31 mouse cellular contexts compared by ENCODE assay signal in the genomic region with DNA sequence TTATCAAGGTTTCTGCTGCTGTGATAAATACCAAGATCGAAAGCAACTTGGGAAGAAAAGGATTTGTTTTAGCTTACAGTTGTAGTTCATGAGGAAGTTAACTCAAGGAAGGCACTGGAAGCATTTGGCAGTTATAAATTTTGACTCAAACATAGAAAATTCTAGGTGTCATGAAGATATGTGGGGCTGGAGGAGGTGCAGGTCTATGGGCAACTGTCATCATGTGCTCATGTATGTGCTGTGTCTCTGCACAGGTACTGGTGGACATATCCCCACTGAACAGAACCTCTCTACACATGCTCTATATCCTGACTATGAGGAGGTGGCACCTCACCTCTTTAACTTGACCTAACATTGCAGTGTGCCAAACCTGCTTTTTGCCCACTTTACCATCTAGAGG. TPM values are rescaled to one million over a fixed set of nuclear protein-coding genes. Genes with fewer than 3 reads are reported as not detected.
DNase-seq lines count a peak whose midpoint lies in the region; ATAC-seq and TF ChIP-seq lines count a peak whose summit lies in the region.
"Had no signal": no experiment of that assay in that cellular context is flagged by ENCODE, and none has a peak within 500 bp of the region (broad histone marks: within the 10 kb centered on the region; RNA-seq: fewer than 3 reads in every experiment).

No protein-coding gene starts in this region.

- no peaks in the 10 kb centered on the region for H3K4me1 ChIP-seq in heart, embryonic 12.5 days (replicated peaks)
- H3K4me1 ChIP-seq: embryonic facial prominence, embryonic 10.5 days; embryonic facial prominence, embryonic 13.5 days; forebrain, embryonic 12.5 days; forebrain, embryonic 15.5 days; heart, embryonic 10.5 days; hindbrain, embryonic 12.5 days; hindbrain, embryonic 15.5 days; intestine, embryonic 15.5 days had no signal

- intact Hi-C loops in left cerebral cortex, adult 2 months (cut with DNase I): no loop called here

- peak overlapping the region; percentile 30 for H3K27ac ChIP-seq in left cerebral cortex, adult 2 months
- no peak overlapping the region for H3K27ac ChIP-seq in heart, embryonic 12.5 days (ENCODE audit: poor library complexity, severe bottlenecking)
- H3K27ac ChIP-seq: embryonic facial prominence, embryonic 10.5 days; embryonic facial prominence, embryonic 13.5 days; forebrain, embryonic 12.5 days; forebrain, embryonic 15.5 days; heart, adult 2 months; heart, embryonic 10.5 days; hindbrain, embryonic 12.5 days; hindbrain, embryonic 15.5 days; intestine, embryonic 15.5 days had no signal

- H3K9ac ChIP-seq in heart, embryonic 12.5 days: no peak overlapping the region
- H3K9ac ChIP-seq: embryonic facial prominence, embryonic 13.5 days; forebrain, embryonic 12.5 days; forebrain, embryonic 15.5 days; hindbrain, embryonic 12.5 days; hindbrain, embryonic 15.5 days; intestine, embryonic 15.5 days had no signal

- no peak overlapping the region for H3K4me3 ChIP-seq in left cerebral cortex, adult 2 months
- H3K4me3 ChIP-seq in heart, embryonic 12.5 days: no peak overlapping the region
- H3K4me3 ChIP-seq: embryonic facial prominence, embryonic 10.5 days; embryonic facial prominence, embryonic 13.5 days; erythroblast, embryonic 14.5 days; forebrain, embryonic 12.5 days; forebrain, embryonic 15.5 days; heart, adult 2 months; heart, embryonic 10.5 days; hindbrain, embryonic 12.5 days; hindbrain, embryonic 15.5 days; intestine, embryonic 15.5 days had no signal

- no peak for DNase-seq in left cerebral cortex, adult 2 months (ENCODE audit: extremely low spot score in 1 of 2, low spot score in 2 of 2)
- no peak for DNase-seq in left cerebral cortex, adult 18-20 months (ENCODE audit: low spot score in 2 of 2)
- DNase-seq in induced T-regulatory cell, adult 2 months (ENCODE audit: low read depth): peak; percentile 77
- no peak for DNase-seq in cerebellum, adult 18-20 months
- DNase-seq: adrenal gland, adult 8-10 months; adrenal gland, postnatal 25 days; cerebellum, adult 2 months; cerebellum, postnatal 10 days; cerebellum, postnatal 36 days; embryo, embryonic 11 days; gastrocnemius, postnatal 25 days; heart, adult 2 months had no signal

- no peak overlapping the region for H3K4me2 ChIP-seq in heart, embryonic 12.5 days
- H3K4me2 ChIP-seq: embryonic facial prominence, embryonic 13.5 days; forebrain, embryonic 12.5 days; forebrain, embryonic 15.5 days; hindbrain, embryonic 12.5 days; hindbrain, embryonic 15.5 days; intestine, embryonic 15.5 days had no signal

- peak; percentile 16 for ATAC-seq in activated CD4-positive, CD25-positive, alpha-beta regulatory T cell, adult 4 months
- ATAC-seq in heart, embryonic 12.5 days (ENCODE audit: insufficient number of reproducible peaks, low FRiP score): no peak
- ATAC-seq: forebrain, embryonic 15.5 days; intestine, embryonic 15.5 days had no signal

- WGBS in heart, embryonic 12.5 days: 78% methylated on average over 1 of the region's 1 CpGs

- no peaks in the 10 kb centered on the region for H3K36me3 ChIP-seq in heart, embryonic 12.5 days
- H3K36me3 ChIP-seq: embryonic facial prominence, embryonic 10.5 days; embryonic facial prominence, embryonic 13.5 days; forebrain, embryonic 12.5 days; forebrain, embryonic 15.5 days; heart, embryonic 10.5 days; hindbrain, embryonic 12.5 days; hindbrain, embryonic 15.5 days; intestine, embryonic 15.5 days had no signal

- H3K9me3 ChIP-seq in heart, embryonic 12.5 days (replicated peaks): no peaks in the 10 kb centered on the region
- H3K9me3 ChIP-seq: embryonic facial prominence, embryonic 10.5 days; embryonic facial prominence, embryonic 13.5 days; forebrain, embryonic 12.5 days; forebrain, embryonic 15.5 days; heart, embryonic 10.5 days; hindbrain, embryonic 12.5 days; hindbrain, embryonic 15.5 days; intestine, embryonic 15.5 days had no signal

- no peak for TF ChIP-seq CTCF in left cerebral cortex, adult 2 months (IDR thresholded peaks at IDR 0.05)

- no peaks in the 10 kb centered on the region for H3K27me3 ChIP-seq in heart, embryonic 12.5 days (replicated peaks)
- H3K27me3 ChIP-seq: embryonic facial prominence, embryonic 13.5 days; forebrain, embryonic 12.5 days; forebrain, embryonic 15.5 days; hindbrain, embryonic 12.5 days; hindbrain, embryonic 15.5 days; intestine, embryonic 15.5 days had no signal

RNA-seq across cellular contexts. Expression of gene Gm8369, which starts 0.9 kb away (rescaled TPM):
- total RNA-seq in left cerebral cortex, adult 2 months (2021): 1 to 10 TPM; 1.3 to 1.5 TPM
- under 1 TPM; 0.49 to 0.84 TPM for total RNA-seq in left cerebral cortex, adult 18-20 months (2021)
- polyA plus RNA-seq in activated CD4-positive, CD25-positive, alpha-beta regulatory T cell, adult 4 months (2017; shearing (Covaris generic)): 100 to 1,000 TPM; 497 to 564 TPM
- polyA plus RNA-seq in heart, embryonic 12.5 days (2016; fragmentation: Nextera tagmentation; extraction: Ambion mirVana): not detected in 2 replicates
- total RNA-seq: gastrocnemius, adult 8-10 months; gastrocnemius, postnatal 25 days; heart, postnatal 25 days; MEL had no signal
- polyA plus RNA-seq: C2C12; cerebellum, adult 2 months; embryonic facial prominence, embryonic 10.5 days; embryonic facial prominence, embryonic 13.5 days; erythroblast, embryonic 14.5 days; forebrain, embryonic 12.5 days; forebrain, embryonic 15.5 days; heart, embryonic 10.5 days; heart, embryonic 14.5 days; heart, postnatal 0 days; hindbrain, embryonic 12.5 days; hindbrain, embryonic 15.5 days had no signal

RNA-seq across cellular contexts. Expression of gene Ms4a6c, which starts 17.4 kb away (rescaled TPM):
- total RNA-seq in left cerebral cortex, adult 2 months (2021): 1 to 10 TPM; 1.4 to 2.3 TPM
- 1 to 10 TPM in 1 of 2 experiments, under 1 TPM in 1; 0.96 to 1.9 TPM for total RNA-seq in left cerebral cortex, adult 18-20 months (2021)
- polyA plus RNA-seq in activated CD4-positive, CD25-positive, alpha-beta regulatory T cell, adult 4 months (2017; shearing (Covaris generic)): 10 to 100 TPM; 12.5 to 13.3 TPM
- 1.5 and 1.9 TPM in 2 replicates for polyA plus RNA-seq in heart, embryonic 12.5 days (2016; fragmentation: Nextera tagmentation; extraction: Ambion mirVana)
- total RNA-seq: MEL had no signal
- polyA plus RNA-seq: C2C12; erythroblast, embryonic 14.5 days had no signal

RNA-seq across cellular contexts. Expression of gene Ms4a6b, which starts 29.7 kb away (rescaled TPM):
- 1 to 10 TPM; 1.7 to 2.9 TPM for total RNA-seq in left cerebral cortex, adult 2 months (2021)
- total RNA-seq in left cerebral cortex, adult 18-20 months (2021): 1 to 10 TPM; 1.4 to 3.1 TPM
- 1,000 to 10,000 TPM; 1,243 to 1,295 TPM for polyA plus RNA-seq in activated CD4-positive, CD25-positive, alpha-beta regulatory T cell, adult 4 months (2017; shearing (Covaris generic))
- polyA plus RNA-seq in heart, embryonic 12.5 days (2016; fragmentation: Nextera tagmentation; extraction: Ambion mirVana): 1.4 and 1.5 TPM in 2 replicates
- total RNA-seq: MEL had no signal
- polyA plus RNA-seq: C2C12; erythroblast, embryonic 14.5 days had no signal

RNA-seq across cellular contexts. Expression of gene Ms4a4b, which starts 43.2 kb away (rescaled TPM):
- total RNA-seq in left cerebral cortex, adult 2 months (2021): under 1 TPM in 1 of 2 experiments, not detected in 1; 0.20 TPM
- total RNA-seq in left cerebral cortex, adult 18-20 months (2021): not detected
- polyA plus RNA-seq in activated CD4-positive, CD25-positive, alpha-beta regulatory T cell, adult 4 months (2017; shearing (Covaris generic)): 1,000 to 10,000 TPM; 2,094 to 2,461 TPM
- not detected in 2 replicates for polyA plus RNA-seq in heart, embryonic 12.5 days (2016; fragmentation: Nextera tagmentation; extraction: Ambion mirVana)
- total RNA-seq: gastrocnemius, adult 8-10 months; MEL had no signal
- polyA plus RNA-seq: C2C12; embryonic facial prominence, embryonic 10.5 days; forebrain, embryonic 12.5 days; forebrain, embryonic 15.5 days; heart, embryonic 10.5 days; heart, embryonic 14.5 days; hindbrain, embryonic 12.5 days; hindbrain, embryonic 15.5 days had no signal

RNA-seq across cellular contexts. Expression of gene Ms4a4d, which starts 50.0 kb away (rescaled TPM):
- not detected for total RNA-seq in left cerebral cortex, adult 2 months (2021)
- total RNA-seq in left cerebral cortex, adult 18-20 months (2021): not detected
- 1 to 10 TPM; 4.1 to 4.9 TPM for polyA plus RNA-seq in activated CD4-positive, CD25-positive, alpha-beta regulatory T cell, adult 4 months (2017; shearing (Covaris generic))
- polyA plus RNA-seq in heart, embryonic 12.5 days (2016; fragmentation: Nextera tagmentation; extraction: Ambion mirVana): 0.33 and 0.41 TPM in 2 replicates
- total RNA-seq: granulocyte monocyte progenitor cell, adult 5-6 weeks; MEL had no signal
- polyA plus RNA-seq: C2C12; cortical plate, adult 2 months; erythroblast, embryonic 14.5 days; forebrain, embryonic 12.5 days; forebrain, embryonic 15.5 days; hindbrain, embryonic 12.5 days; hindbrain, embryonic 15.5 days had no signal
